Mouse (Mus musculus): Measurements from ENCODE around the gene Nomo1. TPM values are rescaled to one million over a fixed set of nuclear protein-coding genes. Genes with fewer than 3 reads are reported as not detected.

Nomo1 gene
- total RNA-seq, 2 experiments from 2014 or later, result 102 to 103 TPM

DNA sequence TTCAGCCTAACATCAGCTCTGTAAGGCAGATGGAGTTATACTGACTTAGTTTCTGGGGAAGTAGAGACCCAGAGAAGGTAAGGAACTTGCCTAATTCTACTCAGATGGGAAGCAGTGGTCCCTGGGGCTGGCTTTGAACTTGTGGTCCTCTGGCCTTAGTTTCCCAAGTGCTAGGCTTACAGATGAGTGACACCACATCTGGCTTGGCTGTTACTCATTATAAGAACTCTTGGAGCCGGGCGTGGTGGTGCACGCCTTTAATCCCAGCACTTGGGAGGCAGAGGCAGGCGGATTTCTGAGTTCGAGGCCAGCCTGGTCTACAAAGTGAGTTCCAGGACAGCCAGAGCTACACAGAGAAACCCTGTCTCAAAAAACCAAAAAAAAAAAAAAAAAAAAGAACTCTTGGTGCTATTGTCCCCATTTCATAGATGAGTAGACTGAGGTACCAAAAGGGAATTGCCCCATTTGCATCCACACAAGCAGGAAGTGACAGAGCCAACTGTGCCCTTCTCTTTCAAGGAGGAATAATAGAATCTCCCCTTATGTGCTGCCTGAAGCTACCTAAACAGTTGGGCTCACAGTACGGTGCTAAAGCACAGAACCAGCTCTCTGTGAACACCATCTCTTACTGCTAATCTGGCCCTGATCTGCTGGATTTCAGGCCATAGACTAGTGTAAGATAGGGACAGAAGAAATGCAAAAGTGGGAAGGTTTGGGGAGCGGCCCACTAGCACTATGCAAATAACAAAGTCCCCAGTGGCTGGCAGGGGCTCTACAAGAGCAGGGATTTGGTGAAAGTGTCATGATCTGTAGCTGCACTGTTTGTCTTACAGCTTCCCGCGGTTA, 4.0 kb upstream of the Nomo1 start:
- DNase-seq (ENCODE audit: low spot score in 2 of 2), result no peak
- peak overlapping the region; percentile 48 for H3K27ac ChIP-seq
- TF ChIP-seq CTCF (conservative IDR thresholded peaks at IDR 0.05), result 0 out of 2 replicates have a peak, but pooled peaks have one; percentile 15
- no peak overlapping the region for H3K4me3 ChIP-seq

- peak within 1 kb of the TSS; percentile 48 for H3K27ac ChIP-seq
- TF ChIP-seq CTCF (conservative IDR thresholded peaks at IDR 0.05), result no peak
- no peak for DNase-seq (ENCODE audit: low spot score in 2 of 2)
- no peak within 1 kb of the TSS for H3K4me3 ChIP-seq
These were observed 3.4 kb upstream of the Nomo1 start, which contains the start of gene Abcc6 for GRCm38 (mm10) chr7:46030145-46030488. Gene Abcc6, minus strand, starts transcription at chr7:46030302.

DNA sequence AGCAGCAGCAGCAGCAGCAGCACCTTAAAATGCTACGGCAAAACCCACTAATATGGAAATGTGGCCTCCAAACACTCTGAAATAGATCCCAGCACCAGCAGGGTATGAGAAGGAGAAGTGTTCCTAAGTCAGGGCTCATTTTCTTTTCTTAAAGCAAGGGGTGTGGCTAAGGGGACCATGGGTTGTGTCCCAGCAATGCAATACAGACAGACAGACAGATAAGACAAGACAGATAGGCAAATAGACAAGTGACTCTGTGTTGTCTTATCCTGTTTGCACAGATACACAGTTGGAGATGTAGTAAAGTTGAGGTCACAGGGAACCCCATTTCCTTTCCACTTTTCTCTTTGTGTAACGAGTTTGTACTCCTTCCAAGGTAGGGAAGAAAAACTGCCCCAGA, 2.4 kb upstream of the Nomo1 start:
- DNase-seq (ENCODE audit: low spot score in 2 of 2), result no peak
- peak overlapping the region; percentile 39; the same call in 1 of the 2 replicates for H3K27ac ChIP-seq
- no peak overlapping the region for H3K4me3 ChIP-seq
- TF ChIP-seq CTCF (conservative IDR thresholded peaks at IDR 0.05), result no peak

DNA sequence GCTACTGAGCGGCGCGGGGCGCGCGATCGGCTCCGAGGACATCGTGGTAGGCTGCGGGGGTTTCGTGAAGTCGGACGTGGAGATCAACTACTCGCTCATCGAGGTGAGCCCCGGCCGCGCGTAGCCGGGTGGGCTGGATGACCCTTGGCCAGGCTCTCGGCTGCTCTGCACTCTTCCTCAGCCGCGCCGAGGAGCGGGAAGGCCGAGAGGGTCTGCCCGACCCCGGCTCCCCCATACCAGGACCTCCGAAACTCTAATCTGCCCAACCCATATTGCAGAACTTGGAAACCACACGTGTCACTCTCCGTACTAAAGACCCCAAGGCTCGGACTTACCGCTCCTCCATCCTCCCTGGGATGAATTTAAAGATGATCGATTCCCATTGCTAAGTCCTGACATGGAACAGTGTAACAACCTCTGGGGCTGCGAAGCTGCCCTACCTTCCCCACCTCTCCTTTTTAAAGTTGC, 406 bp downstream of the Nomo1 start:
- peak overlapping the region; percentile 79 for H3K27ac ChIP-seq
- no peak for DNase-seq (ENCODE audit: low spot score in 2 of 2)
- no peak for TF ChIP-seq CTCF (conservative IDR thresholded peaks at IDR 0.05)

DNA sequence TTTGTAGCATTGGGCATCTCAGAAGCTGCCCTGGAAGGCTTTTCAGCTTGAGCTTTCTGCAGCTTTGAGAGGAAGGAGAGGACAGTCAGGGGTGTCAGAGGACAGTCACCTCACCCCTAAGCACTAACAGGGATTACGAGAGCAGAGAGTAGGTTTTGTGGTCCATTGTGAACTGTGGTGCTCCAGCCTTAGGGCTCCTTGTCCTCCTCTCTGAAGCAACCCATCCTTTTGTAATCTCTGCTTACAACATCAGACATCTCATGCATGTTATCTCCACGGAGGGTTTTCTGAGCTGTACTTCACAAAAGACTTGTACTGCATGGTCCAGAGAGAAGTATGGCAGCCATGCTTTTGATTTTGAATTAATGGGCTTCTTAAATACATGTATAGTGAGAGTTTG, 1.5 kb downstream of the Nomo1 start:
- TF ChIP-seq CTCF (conservative IDR thresholded peaks at IDR 0.05), result no peak
- H3K27ac ChIP-seq, result no peak overlapping the region
- no peak overlapping the region; the same call in 1 of the 2 replicates for H3K4me3 ChIP-seq
- no peak for DNase-seq (ENCODE audit: low spot score in 2 of 2)

More for the DNA sequence above, 406 bp downstream of the Nomo1 start:
- peak overlapping the region; percentile 74 for H3K4me3 ChIP-seq

- Histone ChIP-seq H3K27ac (no peak overlapping the region), H3K4me3 (no peak overlapping the region)
- no peak for TF ChIP-seq CTCF (conservative IDR thresholded peaks at IDR 0.05)
- DNase-seq (ENCODE audit: low spot score in 2 of 2), result no peak
These were observed 2.0 kb downstream of the Nomo1 start for GRCm38 (mm10) chr7:46035468-46035867.

GRCm38 (mm10) chr7:46037433-46037832, 3.9 kb downstream of the Nomo1 start:
- TF ChIP-seq CTCF (conservative IDR thresholded peaks at IDR 0.05), result no peak
- no peak for DNase-seq (ENCODE audit: low spot score in 2 of 2)
- no peak overlapping the region for H3K27ac ChIP-seq
- H3K4me3 ChIP-seq, result no peak overlapping the region

DNA sequence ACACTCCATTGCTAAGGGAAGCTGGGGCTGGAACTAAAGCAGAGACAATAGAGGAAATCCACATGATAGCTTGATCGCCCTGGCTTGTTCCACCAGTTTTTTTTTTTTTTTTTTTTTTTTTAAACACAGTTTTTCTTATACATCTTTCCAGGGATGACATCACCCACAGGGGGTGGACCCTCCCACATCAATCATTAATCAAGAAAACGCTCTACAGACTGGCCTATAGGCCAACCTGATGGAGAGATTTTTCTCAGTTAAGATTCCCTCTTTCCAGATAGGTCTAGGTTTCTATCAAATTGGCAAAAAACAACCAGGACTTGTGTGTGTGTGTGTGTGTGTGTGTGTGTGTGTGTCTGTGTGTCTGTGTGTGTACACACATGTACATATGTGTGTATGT, 6.4 kb downstream of the Nomo1 start:
- no peak for TF ChIP-seq CTCF (conservative IDR thresholded peaks at IDR 0.05)
- no peak for DNase-seq (ENCODE audit: low spot score in 2 of 2)
- no peak overlapping the region for H3K4me3 ChIP-seq

GRCm38 (mm10) chr7:46044106-46044505, 10.6 kb downstream of the Nomo1 start:
- Histone ChIP-seq H3K27ac (no peak overlapping the region), H3K4me3 (no peak overlapping the region)
- DNase-seq (ENCODE audit: low spot score in 2 of 2), result no peak
- TF ChIP-seq CTCF (conservative IDR thresholded peaks at IDR 0.05), result no peak

More for the DNA sequence above, 6.4 kb downstream of the Nomo1 start:
- H3K27ac ChIP-seq, result no peak overlapping the region

DNA sequence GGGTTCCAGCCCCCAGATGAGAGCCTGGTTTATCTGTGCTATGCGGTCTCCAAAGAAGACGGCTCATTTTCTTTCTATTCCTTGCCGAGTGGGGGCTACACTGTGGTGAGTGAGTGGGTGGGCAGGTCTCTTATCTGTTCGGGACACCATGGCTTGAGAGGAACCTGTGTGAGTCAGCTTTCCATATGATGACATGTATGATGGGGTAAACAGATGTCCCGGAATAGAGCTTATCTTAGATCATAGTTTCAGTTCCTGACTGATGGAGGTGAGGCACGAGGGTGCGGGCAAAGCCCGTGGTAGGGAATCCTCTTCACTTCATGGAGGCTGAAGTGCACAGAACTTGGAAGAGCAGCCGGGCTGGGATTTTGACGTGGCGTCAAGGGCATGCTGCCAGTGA, 12.4 kb downstream of the Nomo1 start:
- TF ChIP-seq CTCF (conservative IDR thresholded peaks at IDR 0.05), result no peak
- Histone ChIP-seq H3K4me3 (no peak overlapping the region), H3K27ac (no peak overlapping the region)
- no peak for DNase-seq (ENCODE audit: low spot score in 2 of 2)

DNA sequence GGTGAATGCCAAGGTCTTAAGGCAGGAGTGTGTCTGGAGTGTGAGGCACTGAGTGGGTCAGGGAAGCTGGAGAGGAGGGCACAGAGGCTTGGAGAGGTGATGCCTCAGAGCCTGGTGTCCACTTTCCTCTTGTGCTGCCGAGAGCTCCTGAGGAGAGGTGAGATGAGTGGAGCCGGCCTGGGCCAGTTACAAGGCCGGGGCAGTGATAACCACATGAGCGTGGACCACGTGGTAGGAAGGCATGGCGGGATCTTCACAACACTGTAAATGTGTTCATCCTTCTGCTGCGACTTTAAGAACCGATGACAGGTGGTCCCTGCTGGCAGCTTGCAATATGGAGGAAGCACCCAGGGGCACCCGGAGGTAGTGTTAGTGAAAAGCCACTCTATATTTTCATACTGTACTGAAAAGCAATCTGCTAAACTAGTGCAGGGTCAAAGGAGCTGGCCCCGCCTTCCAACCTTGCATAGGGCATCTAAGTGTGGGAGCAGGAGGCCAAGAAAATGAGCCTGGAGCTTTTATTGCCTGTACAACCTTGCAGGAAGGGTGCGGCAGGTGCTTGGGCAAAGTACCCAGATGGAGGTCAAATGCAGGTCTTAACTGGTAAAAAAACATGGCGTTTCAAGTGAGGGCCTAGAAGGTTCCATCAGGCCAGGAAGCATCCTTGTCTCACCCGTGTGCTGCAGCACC, 14.5 kb downstream of the Nomo1 start:
- Histone ChIP-seq H3K27ac (no peak overlapping the region), H3K4me3 (no peak overlapping the region)
- no peak for DNase-seq (ENCODE audit: low spot score in 2 of 2)
- no peak for TF ChIP-seq CTCF (conservative IDR thresholded peaks at IDR 0.05)

GRCm38 (mm10) chr7:46049981-46050380, 16.5 kb downstream of the Nomo1 start:
- Histone ChIP-seq H3K27ac (no peak overlapping the region), H3K4me3 (no peak overlapping the region)
- DNase-seq (ENCODE audit: low spot score in 2 of 2), result no peak
- TF ChIP-seq CTCF (conservative IDR thresholded peaks at IDR 0.05), result no peak

DNA sequence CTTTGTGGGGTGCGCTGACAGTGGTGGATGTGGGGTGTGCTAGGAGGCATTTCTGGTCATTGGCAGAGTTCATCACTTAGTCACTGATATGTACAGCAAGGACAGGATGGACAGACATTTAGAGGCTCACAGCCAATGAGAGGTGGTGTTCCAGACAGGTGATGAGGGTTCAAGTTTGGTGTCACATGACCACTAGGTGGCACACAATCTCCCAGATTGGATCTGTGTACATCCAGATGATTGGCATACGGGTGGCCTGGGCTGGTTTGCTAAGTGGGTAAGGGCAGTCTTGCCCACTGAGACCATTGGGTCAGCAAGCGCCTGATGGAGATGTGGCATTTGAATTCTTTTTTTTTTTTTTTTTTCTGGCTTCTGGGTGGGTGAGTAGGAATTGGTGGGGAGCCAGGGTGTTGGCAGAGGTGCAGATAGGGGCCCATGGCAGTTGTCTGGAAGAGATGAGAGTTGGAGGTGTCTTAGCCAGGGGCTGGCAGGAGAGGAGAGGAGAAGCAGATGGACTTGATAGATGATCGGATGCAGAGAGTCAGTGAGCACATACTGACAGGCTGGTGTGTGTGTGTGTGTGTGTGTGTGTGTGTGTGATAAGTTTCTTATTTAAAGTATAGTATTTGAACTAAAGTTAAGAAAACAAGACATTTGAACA, 18.8 kb downstream of the Nomo1 start:
- peak; percentile 62 for TF ChIP-seq CTCF (conservative IDR thresholded peaks at IDR 0.05)
- Histone ChIP-seq H3K4me3 (no peak overlapping the region), H3K27ac (no peak overlapping the region)
- DNase-seq (ENCODE audit: low spot score in 2 of 2), result no peak

All from layer of hippocampus, adult 2 months (tissue).